Mouse (Mus musculus): Measurements from ENCODE around the gene Gm28048. TPM values are rescaled to one million over a fixed set of nuclear protein-coding genes. Genes with fewer than 3 reads are reported as not detected.
A peak's percentile ranks its signal among the peaks of the same experiment; 100 is the strongest.

The Gm28048 gene
- total and polyA plus RNA-seq, 2 experiments from 2014 or later: 0.81 to 4.2 TPM

DNA sequence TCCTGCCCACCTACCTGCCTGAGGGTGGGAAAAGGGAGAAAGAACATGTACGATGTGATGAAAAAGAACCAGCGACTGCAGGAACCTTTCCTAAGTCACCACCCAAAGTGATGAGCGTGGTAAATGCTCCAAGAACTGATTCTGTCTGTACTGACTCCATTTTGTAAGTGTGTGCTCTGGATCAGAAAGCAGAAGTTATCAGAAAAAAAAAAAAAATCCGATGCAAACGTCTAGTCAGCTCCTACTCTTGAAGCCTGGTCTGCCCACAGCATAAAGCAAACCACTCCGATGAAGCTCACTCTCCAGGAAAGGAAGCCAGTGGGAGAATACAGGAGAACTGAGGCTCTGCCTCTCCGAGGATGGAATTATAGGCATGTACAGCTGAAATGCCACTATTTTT lies 29.2 kb downstream of the Gm28048 start:
- Histone ChIP-seq H3K27me3 (ENCODE audit: insufficient read depth, low read length) (no peaks in the 10 kb centered on the region), H3K27ac (ENCODE audit: low read depth, low read length) (no peak overlapping the region), H3K4me3 (ENCODE audit: low read depth, low read length) (no peak overlapping the region), H3K9ac (no peak overlapping the region), H3K9me3 (ENCODE audit: low read length) (no peaks in the 10 kb centered on the region), H3K36me3 (ENCODE audit: insufficient read depth) (peaks cover 3% of the 10 kb centered on the region; the same call in 1 of the 2 replicates), H3K4me1 (ENCODE audit: insufficient read depth) (no peaks in the 10 kb centered on the region), H3K4me2 (ENCODE audit: low read depth) (no peak overlapping the region)
- DNase-seq (no peak), ATAC-seq (no peak)
- 94% methylated on average over 7 of the region's 7 CpGs for WGBS
- no peak for TF ChIP-seq CTCF (IDR thresholded peaks at IDR 0.05; ENCODE audit: low read depth)

DNA sequence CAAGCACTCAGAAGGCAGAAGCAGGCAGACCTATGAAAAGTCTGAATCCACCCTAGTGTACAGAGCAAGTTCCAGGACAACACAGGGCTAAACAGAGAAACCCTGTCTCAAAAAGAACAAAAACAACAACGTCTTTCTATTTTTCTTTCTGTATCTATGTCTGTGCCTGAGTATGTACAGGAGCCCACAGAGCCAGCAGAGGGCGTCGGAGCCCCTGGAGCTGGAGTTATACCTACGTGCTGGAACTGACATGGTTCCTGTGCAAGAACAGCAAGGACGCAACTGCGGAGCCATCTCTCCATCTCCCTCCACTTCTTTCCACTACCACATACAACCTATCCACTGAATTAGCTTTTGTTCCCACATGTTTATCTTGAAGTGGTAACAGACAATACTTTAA lies 31.8 kb downstream of the Gm28048 start:
- no peak overlapping the region for H3K4me2 ChIP-seq (ENCODE audit: low read depth)
- TF ChIP-seq CTCF (IDR thresholded peaks at IDR 0.05; ENCODE audit: low read depth): 0 out of 2 replicates have a peak, but pooled peaks have one; percentile 5
- H3K4me1 ChIP-seq (ENCODE audit: insufficient read depth): no peaks in the 10 kb centered on the region
- WGBS: 88% methylated on average over 6 of the region's 6 CpGs
- ATAC-seq: no peak
- no peak overlapping the region for H3K27ac ChIP-seq (ENCODE audit: low read depth, low read length)
- no peaks in the 10 kb centered on the region for H3K36me3 ChIP-seq (ENCODE audit: insufficient read depth)
- no peaks in the 10 kb centered on the region for H3K9me3 ChIP-seq (ENCODE audit: low read length)
- no peak for DNase-seq
- H3K9ac ChIP-seq: no peak overlapping the region
- H3K27me3 ChIP-seq (ENCODE audit: insufficient read depth, low read length): no peaks in the 10 kb centered on the region
- H3K4me3 ChIP-seq (ENCODE audit: low read depth, low read length): no peak overlapping the region

DNA sequence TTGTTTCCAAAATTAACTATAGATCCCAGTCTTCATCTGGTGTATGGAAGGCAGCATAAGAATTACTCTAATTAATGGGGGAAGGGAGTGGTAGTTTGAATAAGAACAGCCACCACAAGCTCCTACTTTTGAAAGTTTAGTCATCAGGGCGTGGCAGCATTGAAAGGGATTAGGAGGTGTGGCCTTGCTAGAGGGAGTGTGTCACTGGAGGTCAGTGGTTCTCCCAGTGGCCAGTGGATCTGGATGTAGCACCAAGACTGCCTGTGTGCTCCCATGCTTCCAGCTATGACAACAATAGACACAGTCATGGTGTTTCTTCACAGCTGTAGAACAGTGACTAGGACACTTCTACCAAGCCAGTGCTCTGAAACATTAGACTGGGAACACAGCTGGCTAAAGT lies 32.8 kb downstream of the Gm28048 start:
- Histone ChIP-seq H3K4me1 (ENCODE audit: insufficient read depth) (no peaks in the 10 kb centered on the region), H3K4me2 (ENCODE audit: low read depth) (no peak overlapping the region), H3K27me3 (ENCODE audit: insufficient read depth, low read length) (no peaks in the 10 kb centered on the region), H3K27ac (ENCODE audit: low read depth, low read length) (no peak overlapping the region), H3K9me3 (ENCODE audit: low read length) (no peaks in the 10 kb centered on the region), H3K4me3 (ENCODE audit: low read depth, low read length) (no peak overlapping the region), H3K36me3 (ENCODE audit: insufficient read depth) (no peaks in the 10 kb centered on the region), H3K9ac (no peak overlapping the region)
- DNase-seq: no peak
- ATAC-seq: no peak
- no peak for TF ChIP-seq CTCF (IDR thresholded peaks at IDR 0.05; ENCODE audit: low read depth)
- WGBS: 76% methylated on average over 1 of the region's 1 CpGs

DNA sequence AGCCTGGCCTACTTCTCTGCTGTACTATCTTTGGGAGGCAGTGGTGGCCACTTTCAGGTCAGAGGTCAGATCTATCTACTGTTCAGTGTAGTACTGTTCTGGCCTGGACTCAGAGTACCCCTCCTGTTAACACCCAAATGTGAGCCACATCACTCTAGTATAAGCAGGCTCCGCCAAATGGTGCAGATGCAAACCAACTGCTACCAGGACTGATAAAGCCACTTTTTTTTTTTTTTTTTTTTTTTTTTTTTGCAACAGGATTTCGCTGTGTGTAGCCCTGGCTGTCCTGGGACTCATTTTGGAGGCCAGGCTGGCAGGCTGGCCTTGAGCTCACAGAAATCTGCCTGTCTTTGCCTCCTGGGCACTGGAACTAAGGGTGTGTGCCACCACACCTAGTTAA lies 42.9 kb downstream of the Gm28048 start:
- Histone ChIP-seq H3K27me3 (ENCODE audit: insufficient read depth, low read length) (no peaks in the 10 kb centered on the region), H3K9me3 (ENCODE audit: low read length) (no peaks in the 10 kb centered on the region), H3K4me3 (ENCODE audit: low read depth, low read length) (no peak overlapping the region), H3K4me1 (ENCODE audit: insufficient read depth) (no peaks in the 10 kb centered on the region), H3K9ac (no peak overlapping the region), H3K36me3 (ENCODE audit: insufficient read depth) (no peaks in the 10 kb centered on the region), H3K4me2 (ENCODE audit: low read depth) (no peak overlapping the region), H3K27ac (ENCODE audit: low read depth, low read length) (no peak overlapping the region)
- 93% methylated on average over 2 of the region's 2 CpGs for WGBS
- ATAC-seq (no peak), DNase-seq (no peak)
- TF ChIP-seq CTCF (IDR thresholded peaks at IDR 0.05; ENCODE audit: low read depth): no peak

DNA sequence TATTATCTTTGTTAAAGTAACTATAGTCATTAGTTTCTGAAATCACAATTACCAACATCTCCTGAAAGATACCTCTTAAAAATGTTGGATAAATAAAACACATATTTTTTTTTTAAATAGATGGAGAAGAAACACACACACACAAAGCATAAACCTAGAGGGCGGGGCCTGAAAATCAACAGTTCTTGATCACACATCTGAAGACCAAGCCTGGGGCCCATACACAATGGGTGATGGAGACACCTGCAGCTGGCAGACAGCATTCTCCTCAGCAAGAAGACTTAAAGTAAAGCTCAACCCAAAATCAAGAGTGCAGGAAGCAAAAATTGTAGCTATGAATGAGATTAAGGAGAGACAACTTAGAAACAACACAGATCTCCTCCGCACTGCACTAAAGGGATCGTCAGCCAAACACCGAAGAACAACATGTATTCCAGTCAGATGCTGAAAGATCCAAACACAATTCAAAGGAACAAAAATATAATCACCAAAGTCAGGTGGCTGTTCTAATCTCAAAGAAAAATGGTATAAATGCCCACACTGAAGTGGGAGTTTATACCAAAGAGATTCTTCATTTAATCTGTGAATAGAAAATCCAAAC lies 44.1 kb downstream of the Gm28048 start:
- no peak for TF ChIP-seq CTCF (IDR thresholded peaks at IDR 0.05; ENCODE audit: low read depth)
- Histone ChIP-seq H3K27me3 (ENCODE audit: insufficient read depth, low read length) (no peaks in the 10 kb centered on the region), H3K4me1 (ENCODE audit: insufficient read depth) (no peaks in the 10 kb centered on the region), H3K4me2 (ENCODE audit: low read depth) (no peak overlapping the region), H3K9me3 (ENCODE audit: low read length) (no peaks in the 10 kb centered on the region), H3K27ac (ENCODE audit: low read depth, low read length) (no peak overlapping the region), H3K36me3 (ENCODE audit: insufficient read depth) (no peaks in the 10 kb centered on the region), H3K9ac (no peak overlapping the region), H3K4me3 (ENCODE audit: low read depth, low read length) (no peak overlapping the region)
- no peak for ATAC-seq
- no peak for DNase-seq
- WGBS: 94% methylated on average over 4 of the region's 4 CpGs

DNA sequence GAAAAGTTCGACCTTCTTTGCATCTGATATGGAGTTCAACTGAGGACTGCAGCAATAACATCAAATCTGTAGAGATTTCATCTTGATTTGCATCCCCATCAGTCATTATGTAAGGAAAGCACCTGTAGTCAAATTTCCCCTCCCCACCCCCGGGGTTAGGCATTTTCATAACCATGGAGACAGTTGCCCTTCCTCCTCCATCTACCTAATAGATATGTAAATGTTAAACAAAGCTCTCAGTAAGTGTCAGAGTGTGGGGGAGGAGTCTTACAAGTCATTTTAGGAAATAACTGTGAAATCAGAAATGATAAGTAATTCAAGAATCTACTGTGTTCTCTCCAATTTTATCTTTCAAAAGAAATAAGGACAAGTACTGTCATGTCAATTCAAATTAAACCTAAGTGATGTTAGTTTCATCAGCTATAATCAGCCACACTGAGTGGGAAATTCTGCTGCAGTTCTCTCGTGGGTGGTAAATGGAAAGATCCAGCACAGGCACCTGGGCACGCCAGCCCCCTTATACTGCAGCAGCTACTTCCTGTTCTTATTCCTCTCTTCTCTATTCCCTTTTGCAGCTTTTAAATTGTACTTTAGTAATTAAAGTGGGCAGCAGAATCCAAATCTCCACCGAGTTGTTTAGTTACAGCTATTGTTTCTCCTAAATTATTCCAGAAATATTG lies 45.3 kb downstream of the Gm28048 start:
- no peak for TF ChIP-seq CTCF (IDR thresholded peaks at IDR 0.05; ENCODE audit: low read depth)
- H3K4me1 ChIP-seq (ENCODE audit: insufficient read depth): no peaks in the 10 kb centered on the region
- no peak overlapping the region for H3K4me3 ChIP-seq (ENCODE audit: low read depth, low read length)
- no peak overlapping the region for H3K4me2 ChIP-seq (ENCODE audit: low read depth)
- no peaks in the 10 kb centered on the region for H3K9me3 ChIP-seq (ENCODE audit: low read length)
- no peaks in the 10 kb centered on the region for H3K27me3 ChIP-seq (ENCODE audit: insufficient read depth, low read length)
- H3K27ac ChIP-seq (ENCODE audit: low read depth, low read length): 0 out of 2 replicates have a peak overlapping the region, but pooled peaks have one; percentile 15
- ATAC-seq: peak; percentile 94
- DNase-seq: peak; percentile 14
- 53% methylated on average over 5 of the region's 5 CpGs for WGBS
- no peaks in the 10 kb centered on the region for H3K36me3 ChIP-seq (ENCODE audit: insufficient read depth)
- no peak overlapping the region for H3K9ac ChIP-seq

DNA sequence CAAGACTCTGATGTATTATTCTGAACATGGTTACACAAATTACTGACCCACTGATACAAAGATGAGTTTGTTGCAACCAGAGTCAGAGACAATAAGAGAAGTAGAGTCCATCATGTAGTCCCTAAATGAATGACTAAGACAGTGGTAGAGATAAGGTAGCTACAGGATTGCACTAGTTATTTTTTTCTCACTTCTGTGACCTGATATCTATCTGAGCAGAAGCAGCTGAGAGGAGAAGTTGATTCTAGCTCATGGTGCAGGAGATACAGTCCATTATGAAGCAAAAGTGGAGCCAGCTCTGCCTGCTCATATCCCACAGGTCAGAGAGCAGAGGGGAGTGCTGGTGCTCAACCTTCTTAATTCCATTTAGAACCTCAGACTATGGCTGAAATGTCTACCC lies 49.7 kb downstream of the Gm28048 start:
- no peaks in the 10 kb centered on the region for H3K36me3 ChIP-seq (ENCODE audit: insufficient read depth)
- no peak overlapping the region for H3K4me3 ChIP-seq (ENCODE audit: low read depth, low read length)
- H3K4me2 ChIP-seq (ENCODE audit: low read depth): no peak overlapping the region
- H3K4me1 ChIP-seq (ENCODE audit: insufficient read depth): no peaks in the 10 kb centered on the region
- H3K27me3 ChIP-seq (ENCODE audit: insufficient read depth, low read length): no peaks in the 10 kb centered on the region
- H3K9me3 ChIP-seq (ENCODE audit: low read length): no peaks in the 10 kb centered on the region
- no peak for TF ChIP-seq CTCF (IDR thresholded peaks at IDR 0.05; ENCODE audit: low read depth)
- no peak overlapping the region for H3K27ac ChIP-seq (ENCODE audit: low read depth, low read length)
- no peak for ATAC-seq
- no peak overlapping the region for H3K9ac ChIP-seq
- no peak for DNase-seq

All from forebrain, postnatal 0 days (tissue).